Mouse (Mus musculus) bone marrow macrophage, adult 2 months (primary cell): ENCODE measurements at regions not wholly inside any gene's neighbourhood (a gene's known extent, or its start where the extent isn't known, plus 50 kb on each side); places are given as distances from the start of the nearest gene placed in this dataset.

Experiments used
- CTCF ChIP-seq: IDR thresholded peaks from 2 replicates; pipeline ENCODE4 v1.5.1; 2012; ENCODE audit warnings: low read depth, mild to moderate bottlenecking, low read length, moderate library complexity
- POLR2A ChIP-seq: IDR thresholded peaks from 2 replicates; pipeline ENCODE4 v1.6.1; 2012; ENCODE audit warnings: mild to moderate bottlenecking, low read depth, low read length, borderline replicate concordance

DNA sequence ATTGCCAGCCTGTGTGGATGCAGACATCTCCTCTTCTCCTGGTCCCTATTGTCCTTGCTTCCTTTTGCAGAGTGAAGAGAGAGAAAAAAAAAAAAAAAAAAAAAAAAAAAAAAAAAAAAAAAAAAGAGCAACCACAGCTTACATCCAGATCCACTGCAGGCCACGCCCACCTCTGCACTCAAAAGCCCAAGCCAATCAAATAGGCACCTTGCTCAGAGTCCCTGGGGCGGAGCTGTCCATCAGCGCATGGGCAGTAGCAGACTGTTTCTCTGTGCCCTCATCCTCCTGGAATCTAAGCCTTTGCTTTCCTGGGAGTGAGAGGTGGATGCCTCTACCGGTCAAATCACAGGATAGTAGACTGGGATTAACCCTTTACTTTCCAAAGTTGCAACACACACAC, 342.2 kb downstream of the Gm9195 start:
- TF ChIP-seq POLR2A = no peak
- TF ChIP-seq CTCF = no peak
